Mouse (Mus musculus): ENCODE measurements around the gene Themis2.

DNA sequence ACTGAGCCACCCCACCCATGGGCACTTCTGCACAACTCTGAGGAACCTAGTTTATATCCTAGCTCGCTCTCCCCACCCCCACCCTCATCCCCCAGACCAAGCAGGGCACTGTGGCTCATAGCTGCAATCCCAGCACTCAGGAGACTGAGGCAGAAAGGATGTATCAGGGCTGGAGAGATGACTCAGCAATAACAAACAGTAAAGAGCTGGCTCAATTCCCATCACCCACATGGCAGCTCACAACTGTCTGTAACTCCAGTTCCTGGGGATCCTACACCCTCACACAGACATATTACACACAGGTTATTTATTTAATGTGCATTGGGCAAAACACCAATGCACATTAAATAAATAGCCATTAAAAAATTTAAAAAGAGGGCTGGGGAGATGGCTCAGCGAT, 60.8 kb downstream of the Themis2 start:
- TF ChIP-seq CTCF (IDR thresholded peaks at IDR 0.05; ENCODE audit: low read depth) (no peak), EP300 (optimal IDR thresholded peaks at IDR 0.05) (no peak)
